Mouse (Mus musculus): ENCODE data around the gene Ndufa3.

GRCm38 (mm10) chr7:3646641-3647040 lies 29.5 kb downstream of the Ndufa3 start:
- TF ChIP-seq POLR2A (IDR thresholded peaks at IDR 0.05; ENCODE audit: borderline replicate concordance, low read depth, low read length), result no peak
- no peak for TF ChIP-seq CTCF (IDR thresholded peaks at IDR 0.05; ENCODE audit: low read depth, low read length)

All from bone marrow macrophage, adult 2 months (primary cell).